Mouse (Mus musculus) bone marrow macrophage, adult 2 months (primary cell): ENCODE results near the gene Ttll13.

Source experiments
- CTCF ChIP-seq: IDR thresholded peaks from 2 replicates; pipeline ENCODE4 v1.5.1; 2012; ENCODE audit warnings: low read depth, mild to moderate bottlenecking, low read length, moderate library complexity
- POLR2A ChIP-seq: IDR thresholded peaks from 2 replicates; pipeline ENCODE4 v1.6.1; 2012; ENCODE audit warnings: mild to moderate bottlenecking, low read depth, low read length, borderline replicate concordance

DNA sequence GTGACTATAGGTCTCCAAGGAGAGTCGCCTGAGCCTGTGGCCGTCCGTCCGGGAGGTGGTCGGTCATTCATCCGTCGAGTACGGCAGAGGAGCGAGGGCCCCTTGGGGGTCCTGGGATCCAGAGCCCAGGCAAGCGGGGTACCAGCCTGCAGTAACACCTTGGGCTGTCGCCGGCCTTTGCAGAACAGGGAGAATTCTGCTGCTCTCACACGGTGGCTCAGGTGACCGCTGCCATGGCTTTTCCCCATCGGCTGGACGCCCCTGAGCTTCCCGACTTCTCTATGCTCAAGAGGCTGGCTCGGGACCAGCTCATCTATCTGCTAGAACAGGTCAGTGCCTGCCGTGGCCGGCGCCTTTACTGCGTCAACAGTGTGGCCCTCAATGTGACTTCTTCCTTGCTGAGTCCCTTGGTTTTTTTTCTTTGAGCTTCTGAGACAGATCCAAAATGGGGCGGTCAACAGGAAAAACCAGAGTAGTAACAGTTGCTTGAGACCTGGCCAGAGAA lies 23.6 kb downstream of the Ttll13 start:
- TF ChIP-seq CTCF (no peak), POLR2A (no peak)
